Mouse (Mus musculus) CD4-positive naive resting alpha-beta T cell, adult 76 days (primary cell): ENCODE results near the gene Fpr-rs6. TPM values are rescaled to one million over a fixed set of nuclear protein-coding genes. Genes with fewer than 3 reads are reported as not detected.

Source experiments
- total RNA-seq: library from RNA; stranded (reverse); gene quantifications from one replicate; pipeline ENCODE4 v1.2.4, GENCODE M21; 2023

The Fpr-rs6 gene
- not detected for total RNA-seq

DNA sequence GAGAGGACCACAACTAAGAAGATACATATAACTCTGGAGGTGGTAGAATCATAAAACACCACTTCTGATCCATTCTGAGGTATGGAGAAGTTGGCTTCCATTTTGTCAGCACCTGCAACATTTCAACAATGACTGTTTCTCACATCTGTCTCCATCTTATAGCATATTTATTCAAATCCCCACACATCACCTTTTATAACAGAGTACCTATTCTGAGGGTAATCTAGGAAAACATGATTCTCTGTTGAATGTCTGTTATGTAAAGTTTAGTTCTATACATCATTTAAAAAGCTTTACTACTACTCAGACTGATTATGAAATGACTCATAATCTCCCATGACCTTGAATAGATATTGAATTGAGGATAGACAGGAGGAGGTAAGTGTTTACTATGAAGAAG, at the start of gene Fpr-rs6:
TSS of gene Fpr-rs6 (minus strand) at position 101 of the 400 bp plus-strand sequence.

Other genes starting within 250 kb of the Fpr-rs6 start
- gene Vmn2r104, start 134.8 kb downstream of the Fpr-rs6 start, total RNA-seq = not detected
- gene Fpr-rs7, start 68.9 kb downstream of the Fpr-rs6 start, total RNA-seq = not detected
- gene Vmn2r105, start 52.0 kb upstream of the Fpr-rs6 start, total RNA-seq = not detected
- gene Vmn2r106, start 102.5 kb upstream of the Fpr-rs6 start, total RNA-seq = not detected
- not detected for gene Vmn2r107, start 162.1 kb upstream of the Fpr-rs6 start, total RNA-seq
- not detected for gene Vmn1r224, start 231.0 kb upstream of the Fpr-rs6 start, total RNA-seq